Mouse (Mus musculus): ENCODE data around the gene Rfk. TPM values are rescaled to one million over a fixed set of nuclear protein-coding genes. Genes with fewer than 3 reads are reported as not detected.

The Rfk gene
- polyA plus RNA-seq, 1 experiment from 2014 or later = 74.3 TPM

- no peak for ATAC-seq (ENCODE audit: insufficient number of reproducible peaks, insufficient read depth, low FRiP score, low read depth)
- WGBS = 83% methylated on average over 4 of the region's 4 CpGs
- Histone ChIP-seq H3K27ac (replicated peaks in 1 of 2; ENCODE audit: control insufficient read depth in 1 of 2, insufficient read depth in 1 of 2, low read depth in 2 of 2, low read length in 2 of 2) (no peak overlapping the region), H3K9ac (ENCODE audit: low read length) (no peak overlapping the region), H3K27me3 (ENCODE audit: control insufficient read depth, insufficient read depth, low read length) (no peaks in the 10 kb centered on the region), H3K9me3 (ENCODE audit: control insufficient read depth, low read length) (no peaks in the 10 kb centered on the region), H3K36me3 (ENCODE audit: control insufficient read depth, insufficient read depth, low read length) (no peaks in the 10 kb centered on the region), H3K4me1 (ENCODE audit: control insufficient read depth in 2 of 2, insufficient read depth in 2 of 2, low read length in 2 of 2) (no peaks in the 10 kb centered on the region; a peak in 1 of 4 replicates), H3K4me2 (ENCODE audit: low read length) (no peak overlapping the region), H3K4me3 (ENCODE audit: control insufficient read depth in 1 of 2, insufficient read depth in 1 of 2, low read depth in 1 of 2, low read length in 2 of 2) (no peak overlapping the region)
Measured at GRCm38 (mm10) chr19:17385022-17385421, 8.8 kb upstream of the Rfk start.

GRCm38 (mm10) chr19:17385426-17385825, 8.4 kb upstream of the Rfk start:
- Histone ChIP-seq H3K4me2 (ENCODE audit: low read length) (no peak overlapping the region), H3K9me3 (ENCODE audit: control insufficient read depth, low read length) (no peaks in the 10 kb centered on the region), H3K27ac (replicated peaks in 1 of 2; ENCODE audit: control insufficient read depth in 1 of 2, insufficient read depth in 1 of 2, low read depth in 2 of 2, low read length in 2 of 2) (no peak overlapping the region), H3K27me3 (ENCODE audit: control insufficient read depth, insufficient read depth, low read length) (no peaks in the 10 kb centered on the region), H3K36me3 (ENCODE audit: control insufficient read depth, insufficient read depth, low read length) (no peaks in the 10 kb centered on the region), H3K4me3 (ENCODE audit: control insufficient read depth in 1 of 2, insufficient read depth in 1 of 2, low read depth in 1 of 2, low read length in 2 of 2) (no peak overlapping the region), H3K4me1 (ENCODE audit: control insufficient read depth in 2 of 2, insufficient read depth in 2 of 2, low read length in 2 of 2) (no peaks in the 10 kb centered on the region; a peak in 1 of 4 replicates), H3K9ac (ENCODE audit: low read length) (no peak overlapping the region)
- ATAC-seq (ENCODE audit: insufficient number of reproducible peaks, insufficient read depth, low FRiP score, low read depth) = no peak
- 43% methylated on average over 1 of the region's 1 CpGs for WGBS

- no peaks in the 10 kb centered on the region for H3K4me1 ChIP-seq (ENCODE audit: control insufficient read depth in 2 of 2, insufficient read depth in 2 of 2, low read length in 2 of 2)
- WGBS = 80% methylated on average over 6 of the region's 6 CpGs
- no peak overlapping the region for H3K4me3 ChIP-seq (ENCODE audit: control insufficient read depth in 1 of 2, insufficient read depth in 1 of 2, low read depth in 1 of 2, low read length in 2 of 2)
- no peak overlapping the region for H3K9ac ChIP-seq (ENCODE audit: low read length)
- H3K9me3 ChIP-seq (ENCODE audit: control insufficient read depth, low read length) = no peaks in the 10 kb centered on the region
- H3K4me2 ChIP-seq (ENCODE audit: low read length) = no peak overlapping the region
- H3K36me3 ChIP-seq (ENCODE audit: control insufficient read depth, insufficient read depth, low read length) = no peaks in the 10 kb centered on the region
- no peak overlapping the region for H3K27ac ChIP-seq (replicated peaks in 1 of 2; ENCODE audit: control insufficient read depth in 1 of 2, insufficient read depth in 1 of 2, low read depth in 2 of 2, low read length in 2 of 2)
- no peak for ATAC-seq (ENCODE audit: insufficient number of reproducible peaks, insufficient read depth, low FRiP score, low read depth)
- H3K27me3 ChIP-seq (ENCODE audit: control insufficient read depth, insufficient read depth, low read length) = no peaks in the 10 kb centered on the region
Measured at GRCm38 (mm10) chr19:17386424-17386823, 7.4 kb upstream of the Rfk start.

- peaks cover 0 to 5% of the 10 kb centered on the region in 2 experiments; a peak in 2 of 4 replicates for H3K4me1 ChIP-seq (ENCODE audit: control insufficient read depth in 2 of 2, insufficient read depth in 2 of 2, low read length in 2 of 2)
- H3K4me3 ChIP-seq (ENCODE audit: control insufficient read depth in 1 of 2, insufficient read depth in 1 of 2, low read depth in 1 of 2, low read length in 2 of 2) = no peak overlapping the region
- H3K27me3 ChIP-seq (ENCODE audit: control insufficient read depth, insufficient read depth, low read length) = no peaks in the 10 kb centered on the region
- no peak overlapping the region for H3K4me2 ChIP-seq (ENCODE audit: low read length)
- WGBS = 22% methylated on average over 2 of the region's 2 CpGs
- no peaks in the 10 kb centered on the region for H3K9me3 ChIP-seq (ENCODE audit: control insufficient read depth, low read length)
- no peak overlapping the region for H3K27ac ChIP-seq (replicated peaks in 1 of 2; ENCODE audit: control insufficient read depth in 1 of 2, insufficient read depth in 1 of 2, low read depth in 2 of 2, low read length in 2 of 2)
- ATAC-seq (ENCODE audit: insufficient number of reproducible peaks, insufficient read depth, low FRiP score, low read depth) = no peak
- H3K9ac ChIP-seq (ENCODE audit: low read length) = no peak overlapping the region
- no peaks in the 10 kb centered on the region for H3K36me3 ChIP-seq (ENCODE audit: control insufficient read depth, insufficient read depth, low read length)
Measured at GRCm38 (mm10) chr19:17388404-17388803, 5.4 kb upstream of the Rfk start.

GRCm38 (mm10) chr19:17392866-17393265, 977 bp upstream of the Rfk start:
- no peaks in the 10 kb centered on the region for H3K27me3 ChIP-seq (ENCODE audit: control insufficient read depth, insufficient read depth, low read length)

GRCm38 (mm10) chr19:17396802-17397201, 3.0 kb downstream of the Rfk start:
- 52% methylated on average over 4 of the region's 4 CpGs for WGBS
- H3K9me3 ChIP-seq (ENCODE audit: control insufficient read depth, low read length) = no peaks in the 10 kb centered on the region
- ATAC-seq (ENCODE audit: insufficient number of reproducible peaks, insufficient read depth, low FRiP score, low read depth) = no peak
- H3K27ac ChIP-seq (replicated peaks in 1 of 2; ENCODE audit: control insufficient read depth in 1 of 2, insufficient read depth in 1 of 2, low read depth in 2 of 2, low read length in 2 of 2) = peak overlapping the region in 1 of 2 experiments; percentile 41; a peak in 1 of 4 replicates
- H3K27me3 ChIP-seq (ENCODE audit: control insufficient read depth, insufficient read depth, low read length) = no peaks in the 10 kb centered on the region
- H3K4me2 ChIP-seq (ENCODE audit: low read length) = no peak overlapping the region
- no peak overlapping the region for H3K9ac ChIP-seq (ENCODE audit: low read length)
- H3K36me3 ChIP-seq (ENCODE audit: control insufficient read depth, insufficient read depth, low read length) = peaks cover 43% of the 10 kb centered on the region
- peaks cover 2 to 14% of the 10 kb centered on the region in 2 experiments; a peak in 3 of 4 replicates for H3K4me1 ChIP-seq (ENCODE audit: control insufficient read depth in 2 of 2, insufficient read depth in 2 of 2, low read length in 2 of 2)
- H3K4me3 ChIP-seq (ENCODE audit: control insufficient read depth in 1 of 2, insufficient read depth in 1 of 2, low read depth in 1 of 2, low read length in 2 of 2) = no peak overlapping the region

More at GRCm38 (mm10) chr19:17392866-17393265, 977 bp upstream of the Rfk start:
- H3K9me3 ChIP-seq (ENCODE audit: control insufficient read depth, low read length) = no peaks in the 10 kb centered on the region
- H3K36me3 ChIP-seq (ENCODE audit: control insufficient read depth, insufficient read depth, low read length) = peaks cover 14% of the 10 kb centered on the region
- H3K4me2 ChIP-seq (ENCODE audit: low read length) = peak overlapping the region; percentile 70
- H3K27ac ChIP-seq (replicated peaks in 1 of 2; ENCODE audit: control insufficient read depth in 1 of 2, insufficient read depth in 1 of 2, low read depth in 2 of 2, low read length in 2 of 2) = no peak overlapping the region
- WGBS = 13% methylated on average over 3 of the region's 3 CpGs
- no peak for ATAC-seq (ENCODE audit: insufficient number of reproducible peaks, insufficient read depth, low FRiP score, low read depth)
- peaks cover 2 to 14% of the 10 kb centered on the region in 2 experiments; a peak in 3 of 4 replicates for H3K4me1 ChIP-seq (ENCODE audit: control insufficient read depth in 2 of 2, insufficient read depth in 2 of 2, low read length in 2 of 2)
- no peak overlapping the region for H3K9ac ChIP-seq (ENCODE audit: low read length)
- no peak overlapping the region for H3K4me3 ChIP-seq (ENCODE audit: control insufficient read depth in 1 of 2, insufficient read depth in 1 of 2, low read depth in 1 of 2, low read length in 2 of 2)

GRCm38 (mm10) chr19:17397922-17398321, 4.1 kb downstream of the Rfk start:
- 70% methylated on average over 5 of the region's 5 CpGs for WGBS
- H3K27ac ChIP-seq (replicated peaks in 1 of 2; ENCODE audit: control insufficient read depth in 1 of 2, insufficient read depth in 1 of 2, low read depth in 2 of 2, low read length in 2 of 2) = no peak overlapping the region

GRCm38 (mm10) chr19:17399965-17400364, 6.1 kb downstream of the Rfk start:
- WGBS = 79% methylated on average over 4 of the region's 4 CpGs
- no peak overlapping the region for H3K9ac ChIP-seq (ENCODE audit: low read length)
- no peaks in the 10 kb centered on the region for H3K27me3 ChIP-seq (ENCODE audit: control insufficient read depth, insufficient read depth, low read length)
- H3K9me3 ChIP-seq (ENCODE audit: control insufficient read depth, low read length) = no peaks in the 10 kb centered on the region
- H3K4me1 ChIP-seq (ENCODE audit: control insufficient read depth in 2 of 2, insufficient read depth in 2 of 2, low read length in 2 of 2) = peaks cover 0 to 4% of the 10 kb centered on the region in 2 experiments; a peak in 3 of 4 replicates
- no peak overlapping the region for H3K4me3 ChIP-seq (ENCODE audit: control insufficient read depth in 1 of 2, insufficient read depth in 1 of 2, low read depth in 1 of 2, low read length in 2 of 2)
- ATAC-seq (ENCODE audit: insufficient number of reproducible peaks, insufficient read depth, low FRiP score, low read depth) = no peak
- peaks cover 43% of the 10 kb centered on the region for H3K36me3 ChIP-seq (ENCODE audit: control insufficient read depth, insufficient read depth, low read length)
- no peak overlapping the region for H3K4me2 ChIP-seq (ENCODE audit: low read length)
- H3K27ac ChIP-seq (replicated peaks in 1 of 2; ENCODE audit: control insufficient read depth in 1 of 2, insufficient read depth in 1 of 2, low read depth in 2 of 2, low read length in 2 of 2) = no peak overlapping the region

More at GRCm38 (mm10) chr19:17397922-17398321, 4.1 kb downstream of the Rfk start:
- Histone ChIP-seq H3K4me1 (ENCODE audit: control insufficient read depth in 2 of 2, insufficient read depth in 2 of 2, low read length in 2 of 2) (peaks cover 2 to 14% of the 10 kb centered on the region in 2 experiments; a peak in 3 of 4 replicates), H3K4me2 (ENCODE audit: low read length) (no peak overlapping the region), H3K9me3 (ENCODE audit: control insufficient read depth, low read length) (no peaks in the 10 kb centered on the region), H3K4me3 (ENCODE audit: control insufficient read depth in 1 of 2, insufficient read depth in 1 of 2, low read depth in 1 of 2, low read length in 2 of 2) (no peak overlapping the region), H3K27me3 (ENCODE audit: control insufficient read depth, insufficient read depth, low read length) (no peaks in the 10 kb centered on the region), H3K36me3 (ENCODE audit: control insufficient read depth, insufficient read depth, low read length) (peaks cover 43% of the 10 kb centered on the region), H3K9ac (ENCODE audit: low read length) (no peak overlapping the region)
- ATAC-seq (ENCODE audit: insufficient number of reproducible peaks, insufficient read depth, low FRiP score, low read depth) = no peak
